Mouse (Mus musculus) left cerebral cortex, adult 11 months (tissue): ENCODE measurements around the gene Gm8356.
"Not testable (repeated sequence)": the region's sequence is repeated elsewhere in the genome, so short reads cannot be mapped to it uniquely, and the experiment has no call there.

ENCODE experiments used
- DNase-seq: peaks from one replicate; pipeline ENCODE4 v3.0.0; 2022; ENCODE audit warnings: low spot score

The Gm8356 gene

GRCm38 (mm10) chr14:6537190-6537589 is at the start of gene Gm8356:
TSS of gene Gm8356 (minus strand) at chr14:6537290.
- not testable (repeated sequence) for DNase-seq

GRCm38 (mm10) chr14:6486331-6486730 is 50.8 kb downstream of the Gm8356 start:
- not testable (repeated sequence) for DNase-seq

GRCm38 (mm10) chr14:6485541-6485940 is 51.5 kb downstream of the Gm8356 start:
- not testable (repeated sequence) for DNase-seq

- not testable (repeated sequence) for DNase-seq
Observed at GRCm38 (mm10) chr14:6482126-6482525, 55.0 kb downstream of the Gm8356 start.
